Mouse (Mus musculus) kidney, postnatal 0 days (tissue): ENCODE results near the gene Ubr3. TPM values are rescaled to one million over a fixed set of nuclear protein-coding genes. Genes with fewer than 3 reads are reported as not detected.

Source experiments
- ATAC-seq: fragments of 200-750 bp; cut with Nextera tagmentation; replicated peaks from 2 replicates; pipeline ENCODE4 v1.8.0; 2017; ENCODE audit warnings: low read depth, moderate number of reproducible peaks, moderate TSS enrichment, moderate library complexity; ENCODE audit not compliant: low FRiP score
- DNase-seq: peaks from one replicate; pipeline ENCODE4 v3.0.0-alpha.2; 2016; ENCODE audit warnings: low spot score
- H3K27ac ChIP-seq: fragments of 300-500 bp; sonication (generic); 2 replicates; pipeline ENCODE4 v1.5.1; 2014; ENCODE audit warnings: mild to moderate bottlenecking
- H3K27me3 ChIP-seq: fragments of 300-500 bp; sonication (generic); 2 replicates; pipeline ENCODE4 v1.6.1; 2014; ENCODE audit warnings: low read length, mixed read lengths; ENCODE audit not compliant: insufficient read depth
- H3K36me3 ChIP-seq: fragments of 300-500 bp; sonication (generic); 2 replicates; pipeline ENCODE4 v1.6.1; 2014; ENCODE audit warnings: low read length, mixed read lengths; ENCODE audit not compliant: insufficient read depth
- H3K4me1 ChIP-seq: fragments of 300-500 bp; sonication (generic); replicated peaks from 2 replicates; pipeline ENCODE4 v1.6.1; 2014; ENCODE audit warnings: antibody characterized with exemption, low read length, mixed read lengths; ENCODE audit not compliant: insufficient read depth
- H3K4me2 ChIP-seq: fragments of 300-500 bp; sonication (generic); 2 replicates; pipeline ENCODE4 v1.6.1; 2014; ENCODE audit warnings: mild to moderate bottlenecking, low read length, moderate library complexity, mixed read lengths
- H3K4me3 ChIP-seq: fragments of 300-500 bp; sonication (generic); replicated peaks from 2 replicates; pipeline ENCODE4 v1.5.1; 2014; ENCODE audit warnings: low read depth, low read length
- H3K9ac ChIP-seq: fragments of 300-500 bp; sonication (generic); 2 replicates; pipeline ENCODE4 v1.6.1; 2014; ENCODE audit warnings: low read depth, low read length
- H3K9me3 ChIP-seq: fragments of 300-500 bp; sonication (generic); replicated peaks from 2 replicates; pipeline ENCODE4 v1.6.1; 2016; ENCODE audit warnings: low read length, inconsistent platforms, mixed read lengths
- CTCF ChIP-seq: IDR thresholded peaks from 2 replicates; pipeline ENCODE4 v1.5.1; 2016; ENCODE audit warnings: antibody characterized with exemption, low read depth, mild to moderate bottlenecking, moderate library complexity
- WGBS: fragments of 180-500 bp; shearing (Covaris S2); extraction: QIAGEN DNeasy Blood & Tissue Kit; methylation state at CpG from one replicate; pipeline ENCODE4 v1.1.7; 2014; 5-methylcytosine and 5-hydroxymethylcytosine counted together
- polyA plus RNA-seq: library from polyadenylated mRNA; unstranded; fragments of >200 nt; fragmentation: Nextera tagmentation; extraction: Ambion mirVana; gene quantifications from 2 replicates; pipeline ENCODE4 v1.2.1, GENCODE M21; 2015

Gene Ubr3
- 12.8 and 13.0 TPM in 2 replicates for polyA plus RNA-seq

DNA sequence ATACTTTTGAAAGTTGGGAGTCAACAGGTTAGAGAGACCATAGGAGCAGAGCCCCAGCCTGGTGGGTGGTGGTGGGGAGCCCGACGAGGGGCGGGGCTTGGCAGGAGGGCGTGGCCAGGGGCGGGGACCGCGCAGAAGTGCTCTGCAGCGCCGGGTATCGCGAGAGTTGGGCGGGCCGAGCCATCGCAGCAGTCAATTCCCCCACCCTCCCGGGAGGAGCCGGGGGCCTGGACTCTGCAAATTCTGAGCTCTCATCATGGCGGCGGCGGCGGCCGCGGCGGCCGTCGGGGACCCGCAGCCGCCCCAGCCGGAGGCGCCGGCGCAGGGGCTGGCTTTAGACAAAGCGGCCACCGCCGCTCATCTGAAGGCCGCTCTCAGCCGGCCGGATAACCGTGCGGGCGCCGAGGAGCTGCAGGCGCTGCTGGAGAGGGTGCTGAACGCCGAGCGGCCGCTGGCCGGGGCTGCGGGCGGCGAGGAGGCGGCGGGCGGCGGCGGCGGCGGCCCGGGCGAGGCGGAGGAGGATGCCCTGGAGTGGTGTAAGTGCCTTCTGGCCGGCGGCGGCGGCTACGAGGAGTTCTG, at the start of gene Ubr3:
TSS of gene Ubr3 (plus strand) at position 208 of the 579 bp plus-strand sequence.
- Histone ChIP-seq H3K4me1 (no peaks in the 10 kb centered on the region), H3K4me2 (peak within 1 kb of the TSS; percentile 98), H3K4me3 (peak within 1 kb of the TSS; percentile 99), H3K9ac (peak within 1 kb of the TSS; percentile 100), H3K27ac (peak within 1 kb of the TSS; percentile 96), H3K36me3 (0 out of 2 replicates have a peak, but pooled peaks cover 4% of the 10 kb centered on the region), H3K27me3 (no peaks in the 10 kb centered on the region), H3K9me3 (no peaks in the 10 kb centered on the region)
- peak; percentile 98 for DNase-seq
- no peak for TF ChIP-seq CTCF
- ATAC-seq: peak; percentile 100
- under 1% methylated on average over 62 of the region's 65 CpGs for WGBS

DNA sequence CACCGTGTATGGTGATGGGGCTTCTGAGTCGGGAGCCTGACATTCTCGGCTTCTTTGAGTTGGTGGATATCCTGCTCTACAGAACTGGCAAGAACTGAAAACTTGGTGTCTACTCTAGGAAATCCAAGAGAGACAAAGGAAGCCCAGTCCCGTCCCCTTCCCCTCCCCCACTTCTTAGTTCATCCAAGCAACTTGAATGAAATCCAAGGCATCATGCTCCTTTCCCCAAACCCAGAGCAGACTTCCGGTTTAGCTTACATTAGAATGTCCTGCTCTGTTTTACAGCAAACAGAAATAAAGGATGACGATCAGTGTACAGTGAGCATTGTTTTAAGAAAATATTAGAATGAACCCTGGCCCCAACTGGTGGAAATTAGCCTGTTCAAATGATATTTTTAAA, 47.8 kb upstream of the Ubr3 start:
- DNase-seq (peak; percentile 61), ATAC-seq (no peak)
- H3K27ac ChIP-seq: peak overlapping the region; percentile 66; the same call in 1 of the 2 replicates
- no peak overlapping the region for H3K4me2 ChIP-seq
- no peak for TF ChIP-seq CTCF
- 63% methylated on average over 6 of the region's 6 CpGs for WGBS
- H3K4me1 ChIP-seq: no peaks in the 10 kb centered on the region
- H3K27me3 ChIP-seq: no peaks in the 10 kb centered on the region
- no peak overlapping the region for H3K9ac ChIP-seq
- H3K36me3 ChIP-seq: no peaks in the 10 kb centered on the region
- no peak overlapping the region for H3K4me3 ChIP-seq
- H3K9me3 ChIP-seq: no peaks in the 10 kb centered on the region

DNA sequence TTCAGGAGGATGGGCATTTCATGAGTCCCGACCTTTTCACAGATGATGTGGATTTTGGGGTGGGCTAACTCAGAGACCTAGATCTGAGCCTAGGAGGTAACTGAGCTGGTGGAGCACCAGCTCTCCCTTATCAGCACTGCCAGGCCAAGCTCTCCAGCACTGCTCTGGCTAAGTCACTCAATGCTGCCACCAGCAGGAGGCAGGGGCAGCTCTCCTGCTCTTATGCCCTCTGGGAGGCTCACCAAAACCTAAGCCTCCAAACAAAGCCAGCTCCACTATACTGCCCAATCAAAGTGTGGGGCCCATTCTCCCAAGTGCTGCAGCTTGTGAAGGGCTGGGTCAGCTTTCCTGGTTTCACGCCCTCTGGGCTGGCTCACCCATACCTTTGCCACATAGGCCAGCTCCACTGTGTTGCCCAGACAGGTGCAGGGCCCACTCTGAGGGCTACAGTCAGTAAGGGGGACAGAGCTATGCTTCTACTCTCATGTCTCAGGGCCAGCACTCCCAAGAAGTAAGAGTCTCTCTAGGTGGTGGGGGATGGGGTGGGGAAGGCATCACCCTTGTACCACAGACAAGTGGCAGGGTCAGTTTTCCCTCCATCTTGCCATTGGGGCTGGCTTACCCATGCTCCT, 45.5 kb upstream of the Ubr3 start:
- peak; percentile 43; the same call in 1 of the 2 replicates for TF ChIP-seq CTCF
- ATAC-seq (peak; percentile 50; the same call in 1 of the 2 replicates), DNase-seq (no peak)
- H3K4me3 ChIP-seq: no peak overlapping the region
- H3K27me3 ChIP-seq: no peaks in the 10 kb centered on the region
- no peaks in the 10 kb centered on the region for H3K36me3 ChIP-seq
- no peak overlapping the region for H3K4me2 ChIP-seq
- 58% methylated on average over 2 of the region's 2 CpGs for WGBS
- no peak overlapping the region for H3K27ac ChIP-seq
- no peak overlapping the region for H3K9ac ChIP-seq
- no peaks in the 10 kb centered on the region for H3K9me3 ChIP-seq
- no peaks in the 10 kb centered on the region for H3K4me1 ChIP-seq

DNA sequence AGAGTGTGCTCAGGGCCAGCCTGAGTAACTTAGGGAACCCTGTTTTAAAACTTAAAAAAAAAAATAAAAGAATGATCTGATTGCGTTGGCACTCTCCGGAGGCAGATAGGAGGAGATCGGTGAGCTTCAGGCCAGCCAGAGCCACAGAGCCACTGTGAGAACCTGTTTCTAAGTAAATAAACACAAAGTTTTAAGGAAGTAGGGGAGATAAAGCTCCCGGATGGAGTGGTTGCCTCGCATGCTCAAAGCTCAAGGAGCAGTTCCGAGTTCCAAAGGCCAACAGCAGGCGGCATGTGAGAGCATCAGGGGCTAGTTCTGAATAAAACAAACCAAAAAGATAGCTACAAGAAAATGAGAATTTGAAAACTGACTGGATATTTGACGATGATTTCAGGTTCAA, 40.7 kb upstream of the Ubr3 start:
- H3K4me3 ChIP-seq: no peak overlapping the region
- no peak overlapping the region for H3K4me2 ChIP-seq
- DNase-seq (peak; percentile 18), ATAC-seq (no peak)
- no peaks in the 10 kb centered on the region for H3K9me3 ChIP-seq
- H3K27ac ChIP-seq: no peak overlapping the region
- WGBS: 55% methylated on average over 8 of the region's 8 CpGs
- H3K4me1 ChIP-seq: no peaks in the 10 kb centered on the region
- no peaks in the 10 kb centered on the region for H3K27me3 ChIP-seq
- H3K36me3 ChIP-seq: no peaks in the 10 kb centered on the region
- H3K9ac ChIP-seq: no peak overlapping the region
- TF ChIP-seq CTCF: peak; percentile 36; the same call in 1 of the 2 replicates

DNA sequence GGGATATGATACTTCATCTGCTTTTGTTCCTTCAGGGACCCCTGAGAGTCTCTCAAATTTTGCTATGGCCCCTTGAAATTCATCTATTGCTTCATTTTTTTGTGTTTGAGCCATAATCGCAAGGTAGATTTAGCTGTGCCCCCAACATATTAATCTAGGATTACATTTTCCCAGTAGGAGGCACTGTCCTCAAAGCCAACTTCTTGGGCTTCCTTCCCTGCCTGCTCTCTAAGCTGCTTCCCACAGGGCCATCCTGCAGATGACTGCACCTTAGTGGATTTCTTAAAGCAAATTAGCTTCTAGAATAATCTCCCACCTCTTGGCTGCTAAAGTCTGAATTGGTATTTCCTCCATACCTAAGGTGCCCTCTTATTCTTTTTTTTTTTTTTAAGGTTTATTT, 39.2 kb upstream of the Ubr3 start:
- TF ChIP-seq CTCF: peak; percentile 49
- Histone ChIP-seq H3K4me1 (peaks cover 5% of the 10 kb centered on the region), H3K4me3 (no peak overlapping the region), H3K27ac (no peak overlapping the region), H3K27me3 (no peaks in the 10 kb centered on the region), H3K9ac (no peak overlapping the region), H3K4me2 (no peak overlapping the region), H3K36me3 (no peaks in the 10 kb centered on the region), H3K9me3 (no peaks in the 10 kb centered on the region)
- ATAC-seq (no peak), DNase-seq (no peak)
- 87% methylated on average over 1 of the region's 1 CpGs for WGBS

DNA sequence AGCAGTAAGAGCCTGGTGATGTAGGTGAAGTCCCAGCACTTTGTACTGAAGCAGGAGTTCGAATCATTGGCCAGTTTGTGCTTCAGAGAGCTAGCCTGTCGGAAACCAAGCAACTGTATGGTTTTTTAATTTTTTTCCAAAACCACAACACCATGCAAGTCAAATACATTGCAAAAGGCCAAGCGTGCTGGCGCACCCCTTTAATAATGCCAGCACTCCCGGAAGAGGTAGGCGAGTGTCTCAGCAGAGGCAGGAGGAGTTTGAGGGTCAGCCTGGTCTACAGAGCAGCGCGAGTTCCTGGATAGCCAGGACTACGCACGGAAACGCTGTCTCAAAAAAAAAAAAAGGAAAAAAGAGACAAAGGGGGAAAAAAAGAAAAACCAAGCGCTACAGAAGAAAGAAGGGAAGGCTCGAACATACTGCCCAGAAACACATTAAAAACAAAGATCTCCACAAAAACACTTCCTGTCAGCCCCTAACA, 36.0 kb upstream of the Ubr3 start:
- H3K36me3 ChIP-seq: 0 out of 2 replicates have a peak, but pooled peaks cover 5% of the 10 kb centered on the region
- H3K9me3 ChIP-seq: no peaks in the 10 kb centered on the region
- peak overlapping the region; percentile 99; the same call in 1 of the 2 replicates for H3K9ac ChIP-seq
- peaks cover 11% of the 10 kb centered on the region for H3K4me1 ChIP-seq
- peak overlapping the region; percentile 71 for H3K4me2 ChIP-seq
- ATAC-seq (0 out of 2 replicates have a peak, but pooled peaks have one; percentile 36), DNase-seq (no peak)
- H3K27ac ChIP-seq: peak overlapping the region; percentile 97
- no peaks in the 10 kb centered on the region for H3K27me3 ChIP-seq
- WGBS: 10% methylated on average over 13 of the region's 13 CpGs
- TF ChIP-seq CTCF: no peak
- peak overlapping the region; percentile 100 for H3K4me3 ChIP-seq
